Mouse (Mus musculus) bone marrow macrophage, adult 2 months (primary cell): ENCODE data around the gene Faf1. TPM values are rescaled to one million over a fixed set of nuclear protein-coding genes. Genes with fewer than 3 reads are reported as not detected.
A peak's percentile ranks its signal among the peaks of the same experiment; 100 is the strongest.

ENCODE experiments used
- H3K27ac ChIP-seq: 2 replicates; pipeline ENCODE4 v1.5.1; 2012; ENCODE audit warnings: low read depth, low read length; ENCODE audit not compliant: insufficient read depth
- H3K4me1 ChIP-seq: 2 replicates; pipeline ENCODE4 v1.6.1; 2012; ENCODE audit warnings: low read length; ENCODE audit not compliant: control insufficient read depth, insufficient read depth
- H3K4me3 ChIP-seq: 2 replicates; pipeline ENCODE4 v1.5.1; 2012; ENCODE audit warnings: mild to moderate bottlenecking, low read length, moderate library complexity; ENCODE audit not compliant: insufficient read depth
- CTCF ChIP-seq: IDR thresholded peaks from 2 replicates; pipeline ENCODE4 v1.5.1; 2012; ENCODE audit warnings: low read depth, mild to moderate bottlenecking, low read length, moderate library complexity
- POLR2A ChIP-seq: IDR thresholded peaks from 2 replicates; pipeline ENCODE4 v1.6.1; 2012; ENCODE audit warnings: mild to moderate bottlenecking, low read depth, low read length, borderline replicate concordance
- polyA plus RNA-seq: library from polyadenylated mRNA; stranded (reverse); fragments of >200 nt; gene quantifications from 2 replicates; pipeline ENCODE4 v1.2.4, GENCODE M21; 2012; ENCODE audit not compliant: missing spikeins, insufficient read depth, insufficient read length

Gene Faf1
- polyA plus RNA-seq, 1 experiment, result 22.3 TPM

- no peak overlapping the region for H3K4me3 ChIP-seq
- TF ChIP-seq CTCF, result no peak
- TF ChIP-seq POLR2A, result no peak
- peaks cover 3% of the 10 kb centered on the region for H3K4me1 ChIP-seq
- H3K27ac ChIP-seq, result no peak overlapping the region
These were observed 211.5 kb downstream of the Faf1 start for GRCm38 (mm10) chr4:109887856-109888357.

GRCm38 (mm10) chr4:109897810-109898566, 221.6 kb downstream of the Faf1 start:
- H3K4me3 ChIP-seq, result no peak overlapping the region
- TF ChIP-seq POLR2A, result no peak
- no peak for TF ChIP-seq CTCF
- no peaks in the 10 kb centered on the region for H3K4me1 ChIP-seq
- no peak overlapping the region for H3K27ac ChIP-seq

GRCm38 (mm10) chr4:109901076-109901475, 224.7 kb downstream of the Faf1 start:
- Histone ChIP-seq H3K4me3 (no peak overlapping the region), H3K4me1 (no peaks in the 10 kb centered on the region), H3K27ac (no peak overlapping the region)
- no peak for TF ChIP-seq CTCF
- no peak for TF ChIP-seq POLR2A

- no peak overlapping the region for H3K4me3 ChIP-seq
- no peaks in the 10 kb centered on the region for H3K4me1 ChIP-seq
- TF ChIP-seq CTCF (no peak), POLR2A (no peak)
- H3K27ac ChIP-seq, result no peak overlapping the region
These were observed 228.1 kb downstream of the Faf1 start for GRCm38 (mm10) chr4:109904487-109904886.

- no peak overlapping the region for H3K27ac ChIP-seq
- H3K4me1 ChIP-seq, result no peaks in the 10 kb centered on the region
- no peak overlapping the region for H3K4me3 ChIP-seq
- TF ChIP-seq CTCF (no peak), POLR2A (no peak)
These were observed 252.7 kb downstream of the Faf1 start for GRCm38 (mm10) chr4:109929058-109929457.

- TF ChIP-seq POLR2A (no peak), CTCF (no peak)
- H3K4me1 ChIP-seq, result no peaks in the 10 kb centered on the region
- no peak overlapping the region for H3K27ac ChIP-seq
- H3K4me3 ChIP-seq, result no peak overlapping the region
These were observed 254.1 kb downstream of the Faf1 start for GRCm38 (mm10) chr4:109930445-109930844.

- H3K4me3 ChIP-seq, result no peak overlapping the region
- TF ChIP-seq CTCF, result no peak
- no peak for TF ChIP-seq POLR2A
- no peaks in the 10 kb centered on the region for H3K4me1 ChIP-seq
These were observed 254.5 kb downstream of the Faf1 start for GRCm38 (mm10) chr4:109930935-109931334.

GRCm38 (mm10) chr4:109936557-109936956, 260.2 kb downstream of the Faf1 start:
- Histone ChIP-seq H3K27ac (no peak overlapping the region), H3K4me1 (peaks cover 15% of the 10 kb centered on the region), H3K4me3 (no peak overlapping the region)
- TF ChIP-seq POLR2A, result no peak
- TF ChIP-seq CTCF, result no peak

More at GRCm38 (mm10) chr4:109930935-109931334, 254.5 kb downstream of the Faf1 start:
- no peak overlapping the region for H3K27ac ChIP-seq

GRCm38 (mm10) chr4:109939291-109939690, 262.9 kb downstream of the Faf1 start:
- H3K4me3 ChIP-seq, result no peak overlapping the region
- H3K4me1 ChIP-seq, result peaks cover 15% of the 10 kb centered on the region
- TF ChIP-seq POLR2A (no peak), CTCF (no peak)
- no peak overlapping the region for H3K27ac ChIP-seq

- Histone ChIP-seq H3K4me3 (no peak overlapping the region), H3K4me1 (no peaks in the 10 kb centered on the region), H3K27ac (no peak overlapping the region)
- TF ChIP-seq POLR2A (no peak), CTCF (no peak)
These were observed 269.2 kb downstream of the Faf1 start for GRCm38 (mm10) chr4:109945554-109945953.

- TF ChIP-seq POLR2A (no peak), CTCF (no peak)
- Histone ChIP-seq H3K4me1 (peaks cover 13% of the 10 kb centered on the region), H3K27ac (no peak overlapping the region), H3K4me3 (no peak overlapping the region)
These were observed 272.9 kb downstream of the Faf1 start for GRCm38 (mm10) chr4:109949307-109949706.

- no peak for TF ChIP-seq POLR2A
- no peak for TF ChIP-seq CTCF
- Histone ChIP-seq H3K27ac (peak overlapping the region; percentile 24; the same call in 1 of the 2 replicates), H3K4me1 (peaks cover 21% of the 10 kb centered on the region), H3K4me3 (no peak overlapping the region)
These were observed 277.1 kb downstream of the Faf1 start for GRCm38 (mm10) chr4:109953509-109953908.
